Mouse (Mus musculus) lung, postnatal 36 days (tissue): ENCODE measurements at regions not wholly inside any gene's neighbourhood (a gene's known extent, or its start where the extent isn't known, plus 50 kb on each side); places are given as distances from the start of the nearest gene placed in this dataset.

Source experiments
- DNase-seq: peaks from one replicate; pipeline ENCODE4 v3.0.0; 2022; ENCODE audit warnings: mixed read lengths

GRCm38 (mm10) chr12:65594075-65594474 is 368.8 kb downstream of the Wdr20rt start:
- no peak for DNase-seq

DNA sequence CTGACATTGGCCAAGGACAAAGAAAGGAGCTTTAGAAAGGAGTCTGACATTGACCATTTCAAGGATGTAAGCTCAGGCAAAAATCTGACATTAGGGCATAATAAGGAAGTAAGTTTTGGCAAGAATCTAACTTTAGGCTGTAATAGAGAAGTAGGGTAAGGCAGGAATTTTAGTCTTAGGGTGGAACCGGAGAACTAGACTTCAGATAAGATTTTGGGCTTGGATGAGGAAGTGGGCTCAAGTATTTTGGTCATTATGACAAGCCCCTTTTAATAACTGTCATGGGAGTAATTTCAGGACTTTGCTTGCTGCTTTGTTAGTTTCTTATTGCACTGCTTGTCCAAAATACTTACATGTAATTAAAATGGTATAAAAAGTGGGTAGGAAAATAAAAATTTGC is 418.9 kb downstream of the Wdr20rt start:
- no peak for DNase-seq

- no peak for DNase-seq
Measured at GRCm38 (mm10) chr12:65656772-65657171, 431.5 kb downstream of the Wdr20rt start.

GRCm38 (mm10) chr12:65671673-65672072 is 446.4 kb downstream of the Wdr20rt start:
- no peak for DNase-seq

DNA sequence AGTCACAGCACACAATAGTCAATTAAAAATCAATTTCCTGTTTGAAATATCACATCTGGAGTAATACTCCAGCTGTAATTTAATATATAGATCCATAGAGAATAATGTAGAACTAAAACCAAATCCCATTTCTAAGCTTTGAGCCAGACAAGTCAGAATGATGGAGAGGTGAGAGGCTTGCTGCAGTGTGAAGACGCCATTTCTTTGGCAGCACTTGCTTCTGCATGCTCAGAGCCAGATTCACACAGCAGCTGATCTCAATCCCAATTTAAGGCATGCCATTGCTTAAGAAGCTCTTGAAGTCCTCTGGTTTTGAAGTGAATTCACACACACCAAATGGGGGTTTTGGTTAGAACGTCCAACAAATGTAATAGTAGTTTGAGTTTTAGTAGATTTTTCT is 447.9 kb downstream of the Wdr20rt start:
- DNase-seq, result no peak

DNA sequence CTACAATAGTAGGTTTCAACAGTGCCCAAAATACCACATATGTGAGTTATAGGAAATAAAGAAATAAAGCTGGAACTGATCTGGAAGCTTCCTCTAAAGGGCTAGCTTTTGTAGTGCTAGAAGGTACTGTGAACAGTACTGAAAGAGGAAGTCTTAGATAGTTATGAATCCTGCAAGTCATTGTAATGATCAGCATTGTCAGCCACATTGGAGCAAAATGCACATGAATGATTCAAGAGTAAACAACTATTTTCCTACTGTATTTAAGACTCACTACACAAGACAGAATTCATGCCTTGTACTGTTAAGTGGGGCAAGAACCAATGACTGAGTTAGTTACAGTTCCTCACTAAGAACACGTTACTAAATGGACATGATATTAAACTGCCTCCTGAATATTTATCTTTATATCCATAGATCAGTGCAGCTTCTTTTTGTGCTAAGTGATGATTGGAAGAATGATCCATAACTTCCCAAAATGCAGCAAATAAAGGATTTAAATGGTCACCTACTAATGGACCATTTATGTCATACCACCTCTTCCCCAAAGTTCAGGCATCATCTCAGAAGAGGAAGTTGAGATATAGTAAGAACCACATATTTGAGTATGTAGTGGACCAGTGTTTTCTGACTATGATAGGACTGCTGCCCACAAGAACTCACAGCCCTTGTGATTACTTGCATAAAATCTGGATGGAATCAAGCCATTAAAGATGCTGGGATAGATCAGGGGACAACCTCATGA is 449.8 kb downstream of the Wdr20rt start:
- no peak for DNase-seq

DNA sequence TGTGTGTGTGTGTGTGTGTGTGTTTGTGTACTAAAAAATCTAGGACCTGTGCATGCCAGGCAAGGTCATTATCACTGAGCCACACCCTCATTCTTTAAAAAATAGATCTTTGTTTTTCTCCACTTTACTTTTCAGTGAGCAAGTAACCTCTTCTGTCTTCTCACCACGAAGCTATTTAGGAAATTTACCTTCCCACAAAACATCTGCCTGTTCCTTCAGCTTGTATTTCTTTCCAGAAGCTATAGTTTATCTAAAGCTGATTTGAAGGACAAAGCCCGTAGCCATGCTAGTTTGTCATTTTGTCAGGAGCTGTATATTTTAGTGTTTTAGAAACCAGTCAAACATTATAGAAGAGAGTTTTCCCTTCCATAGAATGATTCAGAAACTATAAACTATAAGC is 455.0 kb downstream of the Wdr20rt start:
- DNase-seq, result no peak

- no peak for DNase-seq
Measured at GRCm38 (mm10) chr12:65681826-65682225, 456.5 kb downstream of the Wdr20rt start.

DNA sequence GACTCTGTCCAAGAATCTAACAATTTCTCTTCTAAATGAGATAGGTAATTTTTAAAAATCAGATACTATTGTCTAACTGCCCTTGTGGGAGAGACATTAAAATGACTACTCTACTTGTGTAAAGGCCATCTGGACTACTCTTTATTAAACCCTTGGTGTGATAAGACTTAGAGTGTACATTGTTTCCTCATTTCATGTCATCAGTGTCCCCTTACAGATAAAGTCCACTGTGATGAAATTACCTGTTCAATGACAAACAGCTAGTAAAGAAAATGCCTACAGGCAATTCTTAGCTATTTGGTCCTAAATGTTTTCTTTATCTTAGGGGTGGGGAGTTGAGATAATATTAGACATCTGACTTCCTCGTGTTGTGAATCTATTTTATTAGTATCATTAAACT is 479.7 kb downstream of the Wdr20rt start:
- DNase-seq, result no peak

GRCm38 (mm10) chr12:65712304-65712703 is 487.0 kb downstream of the Wdr20rt start:
- no peak for DNase-seq
